Mouse (Mus musculus): ENCODE measurements around the gene Lpin2.

- no peak for TF ChIP-seq CTCF (IDR thresholded peaks at IDR 0.05; ENCODE audit: low read depth, low read length)
- no peak for TF ChIP-seq POLR2A (IDR thresholded peaks at IDR 0.05; ENCODE audit: extremely low read depth, insufficient read depth, low read length)
Measured at GRCm38 (mm10) chr17:71168205-71168815, 14.1 kb upstream of the Lpin2 start.

Measured in liver, adult 2 months (tissue).